In genomic region chr12:54603542-54604167, GRCm38 (mm10) we compare ENCODE assay signal across 14 mouse cellular contexts.
"Had no signal": no experiment of that assay in that cellular context is flagged by ENCODE, and none has a peak within 500 bp of the region (broad histone marks: within the 10 kb centered on the region; RNA-seq: fewer than 3 reads in every experiment).

No protein-coding gene starts in this region.

- H3K9me3 ChIP-seq: midbrain, embryonic 13.5 days; midbrain, embryonic 15.5 days; neural tube, embryonic 12.5 days had no signal

- H3K4me2 ChIP-seq: lung, embryonic 14.5 days; midbrain, embryonic 13.5 days; midbrain, embryonic 15.5 days; neural tube, embryonic 12.5 days had no signal

- H3K27ac ChIP-seq: liver, embryonic 14.5 days; midbrain, embryonic 10.5 days; midbrain, embryonic 13.5 days; midbrain, embryonic 15.5 days; neural tube, embryonic 12.5 days had no signal

- DNase-seq: lung, adult 18-20 months; lung, embryonic 14.5 days; lung, postnatal 10 days; lung, postnatal 4 days; right cerebral cortex, postnatal 25 days; spleen, adult 18-20 months; thymus, adult 18-20 months; thymus, postnatal 14 days; thymus, postnatal 36 days had no signal

- H3K4me3 ChIP-seq: midbrain, embryonic 10.5 days; midbrain, embryonic 13.5 days; midbrain, embryonic 15.5 days; neural tube, embryonic 12.5 days had no signal

- H3K9ac ChIP-seq: liver, embryonic 14.5 days; lung, embryonic 14.5 days; midbrain, embryonic 13.5 days; midbrain, embryonic 15.5 days; neural tube, embryonic 12.5 days had no signal

- H3K27me3 ChIP-seq: midbrain, embryonic 13.5 days; midbrain, embryonic 15.5 days; neural tube, embryonic 12.5 days had no signal

- H3K36me3 ChIP-seq: midbrain, embryonic 10.5 days; midbrain, embryonic 13.5 days; midbrain, embryonic 15.5 days; neural tube, embryonic 12.5 days had no signal

- H3K4me1 ChIP-seq: midbrain, embryonic 10.5 days; midbrain, embryonic 13.5 days; midbrain, embryonic 15.5 days; neural tube, embryonic 12.5 days had no signal

- ATAC-seq: midbrain, embryonic 13.5 days; midbrain, embryonic 15.5 days had no signal
